Mouse (Mus musculus) kidney, adult 2 months (tissue): Measurements from ENCODE around the gene Anln. TPM values are rescaled to one million over a fixed set of nuclear protein-coding genes. Genes with fewer than 3 reads are reported as not detected.
A peak's percentile ranks its signal among the peaks of the same experiment; 100 is the strongest.
"Not testable (repeated sequence)": the region's sequence is repeated elsewhere in the genome, so short reads cannot be mapped to it uniquely, and the experiment has no call there.

ENCODE experiments used
- DNase-seq: peaks from one replicate; pipeline ENCODE4 v3.0.0; 2021
- H3K27ac ChIP-seq: fragments of 200-500 bp; 2 replicates; pipeline ENCODE4 v1.5.1; 2012; ENCODE audit warnings: low read depth, low read length, control low read depth, inconsistent platforms; ENCODE audit not compliant: insufficient read depth
- H3K27me3 ChIP-seq: fragments of 200-500 bp; replicated peaks from 2 replicates; pipeline ENCODE4 v1.6.1; 2012; ENCODE audit warnings: mild to moderate bottlenecking, moderate library complexity, low read length, inconsistent platforms; ENCODE audit not compliant: control insufficient read depth, insufficient read depth
- H3K36me3 ChIP-seq: fragments of 200-500 bp; 2 replicates; pipeline ENCODE4 v1.6.1; 2012; ENCODE audit warnings: mild to moderate bottlenecking, moderate library complexity, low read length, inconsistent platforms; ENCODE audit not compliant: control insufficient read depth, insufficient read depth
- H3K4me1 ChIP-seq: fragments of 200-500 bp; 2 replicates; pipeline ENCODE4 v1.6.1; 2011; ENCODE audit warnings: low read length; ENCODE audit not compliant: control insufficient read depth, insufficient read depth
- H3K4me3 ChIP-seq: fragments of 200-500 bp; 2 replicates; pipeline ENCODE4 v1.5.1; 2011; ENCODE audit warnings: mild to moderate bottlenecking, low read depth, low read length, control low read depth; ENCODE audit not compliant: insufficient read depth
- CTCF ChIP-seq: fragments of 200-500 bp; conservative IDR thresholded peaks from 2 replicates; pipeline ENCODE4 v1.5.1; 2011; ENCODE audit warnings: low read depth, mild to moderate bottlenecking, control low read depth, low read length, moderate library complexity, mixed read lengths; ENCODE audit not compliant: insufficient read depth, insufficient read length
- POLR2A ChIP-seq: fragments of 200-500 bp; IDR thresholded peaks from one replicate; pipeline ENCODE4 v1.6.1; 2011; ENCODE audit warnings: low read depth, low read length, control low read depth
- WGBS: fragments of 180-500 bp; shearing (Covaris S2); methylation state at CpG from one replicate; pipeline ENCODE4 v1.1.7; 2018; 5-methylcytosine and 5-hydroxymethylcytosine counted together
- polyA plus RNA-seq: library from polyadenylated mRNA; depleted of rRNA; stranded (reverse); fragments of >200 nt; gene quantifications from 2 replicates; pipeline ENCODE4 v1.2.3, GENCODE M21; 2012

Anln gene
- polyA plus RNA-seq, 1 experiment: 0.44 TPM

DNA sequence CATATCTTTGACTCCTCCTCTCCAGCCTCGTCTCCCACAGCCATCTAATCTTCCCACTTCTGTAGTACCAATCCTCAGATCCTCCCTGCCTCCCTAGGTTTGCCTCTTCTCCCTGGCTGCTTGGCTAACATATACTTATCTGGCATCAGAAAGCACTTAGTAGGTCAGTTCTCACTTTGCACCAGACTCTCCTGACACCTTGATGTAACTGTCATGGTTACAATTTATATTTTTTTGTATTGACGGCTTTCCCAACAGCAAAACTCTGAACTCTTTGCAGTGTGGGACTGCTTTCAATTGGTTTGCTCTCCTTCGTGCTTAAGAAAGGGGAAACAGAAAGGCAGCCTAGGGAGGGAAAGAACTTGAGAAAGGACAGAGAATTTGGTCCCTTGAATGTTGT is 27.2 kb upstream of the Anln start:
- Histone ChIP-seq H3K4me1 (peaks cover 13% of the 10 kb centered on the region), H3K4me3 (no peak overlapping the region), H3K27me3 (no peaks in the 10 kb centered on the region), H3K27ac (no peak overlapping the region), H3K36me3 (no peaks in the 10 kb centered on the region)
- TF ChIP-seq POLR2A: no peak
- TF ChIP-seq CTCF: no peak
- 82% methylated on average over 3 of the region's 3 CpGs for WGBS
- DNase-seq: no peak

DNA sequence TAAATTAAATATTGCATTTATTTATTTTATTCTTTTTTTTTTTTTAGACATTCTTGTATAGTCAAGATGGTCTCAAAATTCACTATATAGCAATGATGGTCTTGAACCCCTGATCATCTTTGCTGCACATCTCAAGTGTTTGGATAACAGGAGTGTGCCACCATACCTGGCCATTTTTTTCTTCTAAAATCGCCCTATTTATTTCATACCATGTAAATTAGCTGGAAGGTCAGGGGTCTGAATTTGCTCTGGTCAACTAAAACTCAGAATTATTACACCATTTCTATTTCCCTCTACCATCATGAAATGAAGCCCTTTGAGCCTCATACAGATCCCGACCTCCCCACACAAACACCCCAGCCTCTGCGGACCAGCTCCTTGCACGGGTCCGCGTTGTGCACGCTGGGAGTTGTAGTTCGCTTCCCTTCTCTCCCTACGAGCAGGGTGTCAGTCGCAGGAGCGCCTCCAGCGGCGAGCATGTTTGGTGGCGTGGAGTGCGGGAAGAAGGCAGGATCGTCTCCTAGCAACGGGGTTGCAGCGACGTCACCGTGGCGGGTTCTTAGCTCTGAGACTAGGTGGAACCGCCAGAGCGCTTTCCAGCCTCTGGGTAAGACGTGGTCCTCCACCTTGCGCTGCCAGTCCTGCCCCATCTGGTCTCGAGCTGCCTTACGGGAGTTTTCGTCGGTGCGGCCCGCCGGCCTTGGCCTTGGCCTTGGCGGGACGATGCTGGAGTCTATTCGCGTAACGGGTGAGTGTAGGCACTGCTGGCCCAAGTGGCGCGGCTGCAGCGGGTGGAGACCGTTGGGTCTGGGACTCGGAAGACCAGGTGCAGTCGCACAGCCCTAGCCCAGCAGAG is 22.2 kb upstream of the Anln start, which contains the start of gene 9530077C05Rik:
Gene 9530077C05Rik (plus strand): TSS at position 512 of the 856 bp plus-strand sequence.
- TF ChIP-seq CTCF (peak; percentile 92), POLR2A (no peak)
- DNase-seq: peak; percentile 98
- WGBS: under 1% methylated on average over 43 of the region's 43 CpGs
- H3K4me1 ChIP-seq: no peaks in the 10 kb centered on the region
- no peak within 1 kb of the TSS for H3K27ac ChIP-seq
- no peaks in the 10 kb centered on the region for H3K27me3 ChIP-seq
- H3K36me3 ChIP-seq: no peaks in the 10 kb centered on the region
- H3K4me3 ChIP-seq: peak within 1 kb of the TSS; percentile 69

DNA sequence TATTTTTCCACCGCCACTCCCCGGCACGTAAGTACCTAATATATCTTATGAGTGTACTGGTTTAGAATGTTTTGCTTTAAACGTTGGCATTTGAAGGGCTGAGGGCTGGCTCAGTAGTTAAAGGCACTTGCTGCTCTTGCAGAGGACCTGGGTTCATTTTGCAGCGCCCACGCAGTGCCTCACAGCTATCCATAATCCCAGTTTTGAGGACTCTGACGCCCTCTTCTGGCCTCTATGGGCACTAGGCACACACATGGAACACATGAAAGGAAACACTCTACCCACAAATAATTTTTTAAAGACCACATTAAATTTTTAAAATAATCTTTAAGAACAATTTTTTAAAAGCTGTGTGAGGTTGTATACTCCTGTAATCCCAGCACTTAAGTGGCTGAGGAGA is 20.5 kb upstream of the Anln start:
- Histone ChIP-seq H3K4me3 (no peak overlapping the region), H3K27me3 (no peaks in the 10 kb centered on the region), H3K4me1 (no peaks in the 10 kb centered on the region), H3K36me3 (no peaks in the 10 kb centered on the region), H3K27ac (no peak overlapping the region)
- TF ChIP-seq POLR2A (no peak), CTCF (no peak)
- DNase-seq: no peak
- 75% methylated on average over 7 of the region's 7 CpGs for WGBS

DNA sequence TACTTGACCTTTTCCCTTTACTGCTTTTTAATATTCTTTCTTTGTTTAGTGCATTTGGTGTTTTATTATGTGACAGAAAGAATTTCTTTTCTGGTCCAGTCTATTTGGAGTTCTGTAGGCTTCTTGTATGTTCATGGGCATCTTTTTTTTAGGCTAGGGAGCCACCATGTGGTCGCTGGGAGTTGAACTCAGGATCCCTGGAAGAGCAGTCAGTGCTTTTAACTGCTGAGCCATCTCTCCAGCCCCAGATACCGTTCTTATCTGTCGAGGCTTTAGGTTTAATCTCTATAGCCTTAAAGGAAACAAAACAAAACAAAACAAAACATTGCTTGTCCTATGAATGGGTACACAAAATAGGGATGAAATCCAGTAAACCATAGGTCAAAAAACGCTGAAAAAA is 19.4 kb upstream of the Anln start:
- H3K27me3 ChIP-seq, H3K27ac ChIP-seq, H3K4me3 ChIP-seq, H3K4me1 ChIP-seq, H3K36me3 ChIP-seq: not testable (repeated sequence)
- TF ChIP-seq CTCF: peak; percentile 38; the same call in 1 of the 2 replicates
- 21% methylated on average over 4 of the region's 4 CpGs for WGBS
- DNase-seq: peak; percentile 53

DNA sequence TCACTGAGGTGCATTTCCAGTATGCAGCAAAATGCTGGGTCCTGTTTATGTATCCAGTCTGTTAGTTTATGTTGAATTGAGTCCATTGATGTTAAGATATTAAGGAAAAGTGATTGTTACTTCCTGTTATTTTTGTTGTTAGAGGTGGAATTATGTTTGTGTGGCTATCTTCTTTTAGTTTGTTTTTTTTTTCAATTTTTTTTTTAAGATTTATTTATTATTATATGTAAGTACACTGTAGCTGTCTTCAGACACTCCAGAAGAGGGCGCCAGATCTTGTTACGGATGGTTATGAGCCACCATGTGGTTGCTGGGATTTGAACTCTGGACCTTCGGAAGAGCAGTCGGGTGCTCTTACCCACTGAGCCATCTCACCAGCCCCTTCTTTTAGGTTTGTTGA is 18.6 kb upstream of the Anln start:
- not testable (repeated sequence) for H3K27me3 ChIP-seq, H3K4me3 ChIP-seq, DNase-seq, H3K27ac ChIP-seq, H3K36me3 ChIP-seq, H3K4me1 ChIP-seq
- 71% methylated on average over 4 of the region's 4 CpGs for WGBS

DNA sequence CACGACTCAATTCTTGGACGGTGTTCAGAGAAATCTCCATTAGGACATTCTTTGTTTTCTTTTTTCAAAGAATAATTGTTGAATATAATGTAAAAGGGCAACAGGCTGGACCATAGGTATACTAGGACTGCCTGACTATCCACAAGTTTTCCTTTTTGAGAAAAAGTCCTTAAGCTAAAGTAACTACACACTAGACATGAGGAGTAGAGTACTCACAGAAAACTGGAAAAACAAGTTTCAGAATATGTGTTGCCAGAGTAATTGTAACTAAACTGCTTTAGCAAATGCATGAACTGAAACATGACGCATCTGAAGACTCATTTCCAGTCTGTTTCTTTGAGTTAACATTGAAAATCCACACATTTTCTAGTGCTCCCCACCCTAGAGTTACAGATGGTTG is 16.4 kb upstream of the Anln start:
- Histone ChIP-seq H3K27ac (no peak overlapping the region), H3K36me3 (no peaks in the 10 kb centered on the region), H3K4me3 (no peak overlapping the region), H3K4me1 (no peaks in the 10 kb centered on the region), H3K27me3 (no peaks in the 10 kb centered on the region)
- DNase-seq: no peak
- TF ChIP-seq POLR2A: no peak
- TF ChIP-seq CTCF: no peak
- 59% methylated on average over 3 of the region's 3 CpGs for WGBS

DNA sequence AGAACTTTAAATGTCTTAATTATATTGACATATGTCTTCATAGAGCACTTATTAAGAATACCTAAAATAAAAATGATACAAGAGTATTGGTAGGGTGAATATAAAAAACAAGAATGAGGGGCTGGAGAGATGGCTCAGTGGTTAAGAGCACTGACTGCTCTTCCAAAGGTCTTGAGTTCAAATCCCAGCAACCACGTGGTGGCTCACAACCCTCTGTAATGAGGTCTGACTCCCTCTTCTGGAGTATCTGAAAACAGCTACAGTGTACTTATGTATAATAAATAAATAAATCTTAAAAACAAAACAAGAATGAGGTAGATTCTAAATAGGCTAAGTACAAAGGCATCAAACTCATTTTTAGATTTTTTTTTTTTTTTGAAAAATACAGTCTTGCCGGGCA is 14.5 kb upstream of the Anln start:
- not testable (repeated sequence) for H3K27me3 ChIP-seq, H3K36me3 ChIP-seq, H3K27ac ChIP-seq, DNase-seq, H3K4me1 ChIP-seq, H3K4me3 ChIP-seq
- whole genome bisulfite sequencing: 69% methylated on average over 2 of the region's 2 CpGs

DNA sequence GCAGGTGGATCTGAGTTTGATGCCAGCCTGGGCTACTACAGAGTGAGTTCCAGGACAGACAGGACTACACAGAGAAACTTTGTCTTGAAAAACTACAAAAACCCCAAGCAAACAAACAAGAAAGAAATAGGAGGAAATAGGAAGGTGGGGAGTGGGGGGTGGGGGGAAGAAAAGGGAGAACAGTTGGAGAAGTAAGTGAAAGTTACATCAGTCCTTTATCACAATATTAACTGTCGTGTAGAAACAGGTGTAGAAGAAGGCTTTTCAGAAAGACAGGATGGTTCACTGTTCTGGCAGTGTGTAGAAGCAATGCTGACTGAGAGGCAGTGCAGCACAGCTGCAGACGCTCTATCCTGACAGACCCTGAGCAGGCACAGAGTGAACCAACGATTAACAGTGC is 14.0 kb upstream of the Anln start:
- H3K27ac ChIP-seq: no peak overlapping the region
- no peak overlapping the region for H3K4me3 ChIP-seq
- no peak for DNase-seq
- H3K27me3 ChIP-seq: no peaks in the 10 kb centered on the region
- TF ChIP-seq CTCF (no peak), POLR2A (no peak)
- no peaks in the 10 kb centered on the region for H3K4me1 ChIP-seq
- 77% methylated on average over 3 of the region's 3 CpGs for WGBS
- H3K36me3 ChIP-seq: no peaks in the 10 kb centered on the region
